23 mouse cellular contexts compared by ENCODE assay signal in the genomic region with DNA sequence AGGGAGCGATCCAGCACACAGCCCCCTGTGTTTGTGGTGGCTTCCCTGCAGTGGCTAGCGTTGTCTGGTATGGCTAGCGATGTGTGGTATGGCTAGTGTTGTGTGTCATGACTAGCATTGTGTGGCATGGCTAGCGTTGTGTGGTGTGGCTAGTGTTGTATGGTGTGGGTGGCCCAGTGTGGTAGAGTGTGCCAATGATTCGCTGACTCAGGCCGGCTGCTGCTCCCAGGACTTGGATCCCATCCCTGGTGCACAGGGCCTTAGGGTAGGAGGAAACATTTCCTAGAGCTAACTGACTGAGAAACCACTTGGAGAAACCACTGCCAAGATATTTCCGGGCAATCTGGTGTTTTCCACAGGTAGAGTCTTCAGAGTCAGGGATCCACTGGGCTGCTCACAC. TPM values are rescaled to one million over a fixed set of nuclear protein-coding genes. Genes with fewer than 3 reads are reported as not detected.
DNase-seq lines count a peak whose midpoint lies in the region; ATAC-seq and TF ChIP-seq lines count a peak whose summit lies in the region.
"Had no signal": no experiment of that assay in that cellular context is flagged by ENCODE, and none has a peak within 500 bp of the region (broad histone marks: within the 10 kb centered on the region; RNA-seq: fewer than 3 reads in every experiment).

No protein-coding gene starts in this region.

- no peak overlapping the region for H3K4me2 ChIP-seq in kidney, embryonic 15.5 days
- H3K4me2 ChIP-seq: embryonic facial prominence, embryonic 13.5 days; forebrain, embryonic 13.5 days; heart, embryonic 12.5 days; hindbrain, embryonic 12.5 days; midbrain, embryonic 15.5 days had no signal

- no peak overlapping the region for H3K9ac ChIP-seq in heart, adult 2 months (ENCODE audit: low read depth, low read length)
- no peak overlapping the region for H3K9ac ChIP-seq in kidney, embryonic 15.5 days
- H3K9ac ChIP-seq: embryonic facial prominence, embryonic 13.5 days; forebrain, embryonic 13.5 days; heart, embryonic 12.5 days; hindbrain, embryonic 12.5 days; midbrain, embryonic 15.5 days had no signal

- 86% methylated on average over 7 of the region's 7 CpGs for WGBS in heart, embryonic 10.5 days
- WGBS in heart, adult 2 months: 81% methylated on average over 7 of the region's 7 CpGs
- 89% methylated on average over 7 of the region's 7 CpGs for WGBS in kidney, embryonic 15.5 days

- no peak overlapping the region for H3K4me3 ChIP-seq in heart, embryonic 10.5 days
- no peak overlapping the region for H3K4me3 ChIP-seq in heart, adult 2 months
- H3K4me3 ChIP-seq in kidney, embryonic 15.5 days (replicated peaks): no peak overlapping the region
- H3K4me3 ChIP-seq: embryonic facial prominence, embryonic 13.5 days; erythroblast, embryonic 14.5 days; forebrain, embryonic 13.5 days; heart, embryonic 12.5 days; hindbrain, embryonic 12.5 days; midbrain, embryonic 15.5 days had no signal

- DNase-seq in heart, embryonic 10.5 days (ENCODE audit: low spot score): no peak
- DNase-seq in heart, adult 2 months: no peak
- peak; percentile 20 for DNase-seq in right cerebral cortex, adult 18-20 months
- DNase-seq in right cerebral cortex, adult 2 months (ENCODE audit: low spot score in 2 of 2): no peak
- peak; percentile 42 for DNase-seq in brain, adult 2 months (ENCODE audit: low read depth, low spot score)
- DNase-seq in embryo, embryonic 10 days (ENCODE audit: low spot score): no peak
- no peak for DNase-seq in adrenal gland, postnatal 36 days
- DNase-seq: adrenal gland, postnatal 10 days; cerebellum, adult 11 months; cerebellum, adult 9-11 months; heart, postnatal 14 days; kidney, adult 18-20 months; kidney, postnatal 10 days; left cerebral cortex, postnatal 4 days; thymus, adult 2 months; thymus, postnatal 4 days had no signal

- TF ChIP-seq CTCF in heart, adult 2 months (IDR thresholded peaks at IDR 0.05): no peak

- TF ChIP-seq POLR2A in heart, adult 2 months (IDR thresholded peaks at IDR 0.05; ENCODE audit: insufficient read depth, low read depth, low read length): no peak

- no peaks in the 10 kb centered on the region for H3K79me2 ChIP-seq in heart, adult 2 months (replicated peaks; ENCODE audit: control insufficient read depth, insufficient read depth, low read length)

- no peaks in the 10 kb centered on the region for H3K27me3 ChIP-seq in heart, embryonic 10.5 days (ENCODE audit: insufficient read depth, poor library complexity, severe bottlenecking)
- H3K27me3 ChIP-seq in heart, adult 2 months (ENCODE audit: control insufficient read depth, insufficient read depth, low read length): no peaks in the 10 kb centered on the region
- H3K27me3 ChIP-seq in kidney, embryonic 15.5 days: no peaks in the 10 kb centered on the region
- H3K27me3 ChIP-seq: embryonic facial prominence, embryonic 13.5 days; forebrain, embryonic 13.5 days; heart, embryonic 12.5 days; hindbrain, embryonic 12.5 days; midbrain, embryonic 15.5 days had no signal

- no peaks in the 10 kb centered on the region for H3K9me3 ChIP-seq in heart, embryonic 10.5 days
- no peaks in the 10 kb centered on the region for H3K9me3 ChIP-seq in kidney, embryonic 15.5 days (replicated peaks)
- H3K9me3 ChIP-seq: embryonic facial prominence, embryonic 13.5 days; forebrain, embryonic 13.5 days; heart, embryonic 12.5 days; hindbrain, embryonic 12.5 days; midbrain, embryonic 15.5 days had no signal

- peak overlapping the region; percentile 81 for H3K27ac ChIP-seq in heart, embryonic 10.5 days
- H3K27ac ChIP-seq in heart, adult 2 months: no peak overlapping the region
- H3K27ac ChIP-seq in kidney, embryonic 15.5 days: no peak overlapping the region
- H3K27ac ChIP-seq: embryonic facial prominence, embryonic 13.5 days; forebrain, embryonic 13.5 days; hindbrain, embryonic 12.5 days; midbrain, embryonic 15.5 days had no signal

- no peaks in the 10 kb centered on the region for H3K36me3 ChIP-seq in heart, embryonic 10.5 days
- H3K36me3 ChIP-seq in heart, adult 2 months (ENCODE audit: control insufficient read depth, insufficient read depth, low read length): no peaks in the 10 kb centered on the region
- H3K36me3 ChIP-seq in kidney, embryonic 15.5 days: no peaks in the 10 kb centered on the region
- H3K36me3 ChIP-seq: embryonic facial prominence, embryonic 13.5 days; heart, embryonic 12.5 days; hindbrain, embryonic 12.5 days; midbrain, embryonic 15.5 days had no signal

- peaks cover 35% of the 10 kb centered on the region for H3K4me1 ChIP-seq in heart, embryonic 10.5 days
- H3K4me1 ChIP-seq in heart, adult 2 months (ENCODE audit: control insufficient read depth, insufficient read depth, low read length): peaks cover 4% of the 10 kb centered on the region
- peaks cover 21% of the 10 kb centered on the region for H3K4me1 ChIP-seq in kidney, embryonic 15.5 days
- H3K4me1 ChIP-seq: forebrain, embryonic 13.5 days; midbrain, embryonic 15.5 days had no signal

- intact Hi-C loops in heart, adult 2 months (cut with DNase I): no loop called here

- ATAC-seq in kidney, embryonic 15.5 days (replicated peaks; ENCODE audit: low FRiP score): no peak
- ATAC-seq: forebrain, embryonic 13.5 days; midbrain, embryonic 15.5 days had no signal

- no peak for TF ChIP-seq EP300 in heart, adult 2 months (IDR thresholded peaks at IDR 0.05; ENCODE audit: insufficient read depth, low read depth, low read length)

RNA-seq across cellular contexts. Expression of gene Ptges, which starts 12.0 kb away (rescaled TPM):
- 4.2 and 6.1 TPM in 2 replicates for polyA plus RNA-seq in heart, embryonic 10.5 days (2016; fragmentation: Nextera tagmentation; extraction: Ambion mirVana)
- 1 to 10 TPM; 2.5 to 2.8 TPM for total RNA-seq in heart, adult 2 months (2021)
- 4.8 and 6.6 TPM in 2 replicates for polyA plus RNA-seq in heart, adult 2 months (2012; rRNA removed)
- 10 to 100 TPM; 22.4 to 34.9 TPM for total RNA-seq in adrenal gland, postnatal 36 days (2021)
- 13.3 and 13.5 TPM in 2 replicates for polyA plus RNA-seq in kidney, embryonic 15.5 days (2015; fragmentation: Nextera tagmentation; extraction: Ambion mirVana)
- polyA plus RNA-seq: erythroblast, embryonic 14.5 days had no signal

RNA-seq across cellular contexts. Expression of gene Tor1b, which starts 35.1 kb away (rescaled TPM):
- 24.6 and 25.4 TPM in 2 replicates for polyA plus RNA-seq in heart, embryonic 10.5 days (2016; fragmentation: Nextera tagmentation; extraction: Ambion mirVana)
- 10 to 100 TPM; 23.9 to 26.4 TPM for total RNA-seq in heart, adult 2 months (2021)
- 17.1 and 28.6 TPM in 2 replicates for polyA plus RNA-seq in heart, adult 2 months (2012; rRNA removed)
- 10 to 100 TPM; 53.0 to 53.3 TPM for total RNA-seq in adrenal gland, postnatal 36 days (2021)
- polyA plus RNA-seq in kidney, embryonic 15.5 days (2015; fragmentation: Nextera tagmentation; extraction: Ambion mirVana): 35.3 and 37.5 TPM in 2 replicates

RNA-seq across cellular contexts. Expression of gene Tor1a, which starts 50.1 kb away (rescaled TPM):
- 65.1 and 80.5 TPM in 2 replicates for polyA plus RNA-seq in heart, embryonic 10.5 days (2016; fragmentation: Nextera tagmentation; extraction: Ambion mirVana)
- total RNA-seq in heart, adult 2 months (2021): 10 to 100 TPM in 1 of 2 experiments, 1 to 10 TPM in 1; 9.6 to 10.4 TPM
- 11.3 and 14.3 TPM in 2 replicates for polyA plus RNA-seq in heart, adult 2 months (2012; rRNA removed)
- total RNA-seq in adrenal gland, postnatal 36 days (2021): 10 to 100 TPM; 32.5 to 41.6 TPM
- polyA plus RNA-seq in kidney, embryonic 15.5 days (2015; fragmentation: Nextera tagmentation; extraction: Ambion mirVana): 78.9 and 79.7 TPM in 2 replicates

Comparison
In these comparisons a context has a peak if more than half of its experiments do, and no peak if none do; other contexts are left out.
1. DNase-seq: peak in right cerebral cortex, adult 18-20 months (single experiment) and brain, adult 2 months (single experiment); none in heart, embryonic 10.5 days (single experiment), heart, adult 2 months (0 of 2), right cerebral cortex, adult 2 months (0 of 2), embryo, embryonic 10 days (single experiment) and adrenal gland, postnatal 36 days (0 of 2).